Mouse (Mus musculus): ENCODE measurements at regions not wholly inside any gene's neighbourhood (a gene's known extent, or its start where the extent isn't known, plus 50 kb on each side); places are given as distances from the start of the nearest gene placed in this dataset.
"Not testable (repeated sequence)": the region's sequence is repeated elsewhere in the genome, so short reads cannot be mapped to it uniquely, and the experiment has no call there.

GRCm38 (mm10) chr4:75466880-75467327, 188.8 kb upstream of the Dmac1 start:
- DNase-seq (ENCODE audit: low spot score in 2 of 2): peak; percentile 14 to 23

DNA sequence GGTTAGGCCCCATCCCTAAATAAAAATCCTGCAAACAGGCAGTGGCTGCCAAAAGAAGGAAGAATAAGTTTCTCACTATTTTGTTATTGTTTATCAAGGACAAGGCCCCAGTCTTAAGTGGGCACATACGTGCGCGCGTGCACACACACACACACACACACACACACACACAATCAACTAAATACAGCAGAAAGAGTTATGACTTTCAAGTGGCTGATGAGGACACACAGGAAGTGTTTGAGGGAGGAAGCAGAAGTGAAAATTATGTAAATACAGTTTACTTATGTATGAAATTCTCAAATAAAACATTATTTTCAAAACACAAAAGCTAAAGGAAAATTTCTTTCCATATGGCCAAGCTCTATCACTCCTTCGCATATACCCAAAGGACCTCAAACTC, 185.5 kb upstream of the Dmac1 start:
- DNase-seq (ENCODE audit: low spot score in 2 of 2): no peak

GRCm38 (mm10) chr4:75449478-75449877, 171.4 kb upstream of the Dmac1 start:
- no peak for DNase-seq (ENCODE audit: low spot score in 2 of 2)

DNA sequence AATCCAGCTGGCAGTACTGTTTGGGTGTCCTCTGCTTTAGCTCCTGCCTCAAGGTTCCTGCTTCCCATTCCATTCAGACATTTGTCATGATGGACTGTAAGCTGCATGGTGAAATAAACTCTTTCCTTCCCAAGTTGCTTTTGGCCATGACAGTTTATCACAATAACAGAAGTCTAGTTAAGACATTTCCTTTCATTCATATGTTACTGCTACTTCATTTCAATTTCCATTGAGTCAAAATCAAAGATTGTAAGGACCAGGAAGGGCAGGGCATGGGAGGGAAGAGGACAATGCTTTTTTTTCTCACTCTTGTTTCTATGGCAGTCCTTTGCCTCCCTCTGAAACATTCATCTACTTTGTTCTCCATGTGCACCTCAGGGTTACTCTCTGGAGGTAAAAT, 145.2 kb upstream of the Dmac1 start:
- no peak for DNase-seq (ENCODE audit: low spot score in 2 of 2)

DNA sequence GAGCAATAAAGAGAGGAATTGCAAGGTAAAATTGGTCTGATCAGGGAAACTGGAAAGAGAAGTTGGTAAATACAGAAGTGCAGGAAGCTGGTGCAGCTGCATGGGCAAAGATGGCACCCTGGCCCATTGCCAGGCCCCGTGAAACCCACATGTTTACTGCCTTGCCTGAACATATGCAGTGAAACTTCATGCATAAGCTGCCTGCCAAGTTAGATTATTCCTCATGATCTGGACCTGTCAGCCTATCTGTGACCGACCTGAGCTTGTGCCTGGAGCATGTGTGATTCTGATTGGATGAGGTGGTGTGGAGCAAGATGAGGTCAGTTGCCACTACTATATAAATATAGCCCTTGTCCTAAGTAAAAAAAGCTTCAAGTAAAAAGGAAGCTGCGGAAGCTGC, 122.6 kb upstream of the Dmac1 start:
- not testable (repeated sequence) for DNase-seq (ENCODE audit: low spot score in 2 of 2)

DNA sequence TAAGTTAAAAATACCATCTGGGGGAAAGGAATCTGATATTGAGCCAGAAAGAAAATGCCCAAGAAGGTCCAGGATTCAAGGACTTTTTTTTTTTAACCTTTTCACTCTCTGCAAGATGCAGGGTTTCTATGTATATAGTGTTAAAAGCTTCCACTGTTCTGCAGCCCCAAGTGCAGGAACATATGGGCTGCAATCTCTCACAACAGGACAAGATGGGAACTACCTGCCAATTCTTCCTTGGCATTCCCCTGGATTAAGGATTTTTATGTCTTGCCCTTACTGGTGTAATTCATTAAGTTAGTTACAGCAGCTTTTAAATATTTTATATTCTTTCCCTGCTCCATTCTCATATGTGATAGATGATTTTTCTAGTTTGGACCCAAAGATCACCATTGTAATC, 116.9 kb upstream of the Dmac1 start:
- no peak for DNase-seq (ENCODE audit: low spot score in 2 of 2)

DNA sequence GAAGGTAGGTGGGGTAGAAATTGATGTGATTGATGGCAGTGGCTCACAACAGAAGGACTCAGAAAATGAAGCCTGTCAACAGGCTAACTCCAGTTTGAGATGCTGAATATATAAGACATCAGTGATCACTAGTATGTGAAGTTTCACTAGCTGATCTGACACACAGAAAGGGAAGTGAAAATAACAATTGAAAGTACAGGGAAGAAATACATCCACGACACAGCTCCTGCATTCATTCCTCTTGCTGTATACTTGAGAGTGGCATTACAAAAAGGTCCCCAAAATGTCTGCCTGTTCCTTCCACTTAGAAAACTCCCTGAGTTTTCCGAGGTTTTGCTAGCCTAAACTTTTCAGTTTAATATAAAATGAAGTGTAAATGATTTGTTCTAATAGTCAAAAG, 116.2 kb upstream of the Dmac1 start:
- no peak for DNase-seq (ENCODE audit: low spot score in 2 of 2)

DNA sequence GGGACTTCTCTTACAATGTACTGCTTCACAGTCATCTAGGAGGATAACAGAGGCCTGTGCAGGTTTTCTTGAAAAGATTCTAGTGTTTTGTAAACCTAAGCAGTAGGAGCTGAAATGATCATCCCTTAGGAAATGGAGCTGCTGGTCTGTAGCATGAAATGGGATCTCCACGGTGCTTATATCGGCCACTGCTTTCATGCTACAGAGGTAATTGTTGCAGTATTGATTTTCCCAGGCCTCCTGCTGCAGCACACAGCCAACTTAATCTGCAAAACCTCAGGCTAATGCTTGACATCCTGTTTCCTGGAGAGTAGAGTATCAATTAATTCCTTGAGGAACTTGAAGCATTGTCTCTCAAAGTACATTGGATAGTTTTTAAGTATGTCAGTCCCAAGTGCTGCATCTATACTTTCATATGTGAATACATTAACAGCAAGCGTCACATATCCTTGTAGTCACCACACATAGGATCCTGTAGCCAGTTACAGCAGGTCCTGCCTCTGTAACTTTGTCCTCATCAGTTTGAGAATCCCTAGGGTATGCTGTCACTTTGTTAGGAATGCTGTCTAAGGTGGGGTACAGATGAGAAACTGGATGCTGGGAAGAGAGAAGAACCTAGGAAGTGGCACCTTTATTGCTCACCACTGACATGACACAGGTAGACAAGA, 108.3 kb upstream of the Dmac1 start:
- DNase-seq (ENCODE audit: low spot score in 2 of 2): no peak

DNA sequence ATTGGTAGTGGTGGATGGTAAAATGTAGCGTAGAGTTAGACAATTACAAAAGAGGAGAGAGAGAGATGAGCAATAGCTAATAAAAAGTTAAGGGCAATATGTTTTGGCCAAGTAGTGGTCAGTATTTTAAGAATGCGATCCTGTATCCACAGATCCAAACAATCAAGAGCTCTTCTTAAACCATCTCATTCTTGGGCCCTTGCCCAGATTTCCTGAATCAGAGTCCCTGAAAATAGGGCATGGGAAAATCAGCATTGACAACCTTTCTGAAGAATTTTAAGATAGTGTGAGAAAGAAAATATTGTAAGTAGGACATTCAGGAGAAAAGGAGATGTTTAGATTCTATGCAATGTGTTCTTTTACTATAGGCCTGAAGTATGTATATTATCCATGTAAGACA, 81.4 kb upstream of the Dmac1 start:
- DNase-seq (ENCODE audit: low spot score in 2 of 2): peak; percentile 15 to 21

GRCm38 (mm10) chr4:75355621-75356020, 77.5 kb upstream of the Dmac1 start:
- DNase-seq (ENCODE audit: low spot score in 2 of 2): no peak

DNA sequence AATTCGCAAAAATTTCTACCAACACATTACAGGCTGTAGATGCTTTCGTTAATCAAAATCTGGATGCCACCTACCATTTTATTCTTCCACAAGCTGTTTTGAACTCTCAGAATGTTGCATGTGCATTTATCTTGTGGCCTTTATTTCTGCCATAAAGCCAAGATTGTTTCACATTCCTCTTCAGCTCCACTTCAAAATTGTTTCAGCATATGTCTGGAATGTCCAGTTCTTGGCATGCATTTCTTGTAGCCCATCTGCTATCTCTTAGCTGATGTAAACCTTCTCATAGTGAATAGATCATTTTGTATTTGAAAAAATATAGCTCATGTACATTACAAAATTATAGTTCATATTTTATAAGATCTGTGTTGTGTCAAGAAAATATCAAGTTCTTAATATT, 56.4 kb upstream of the Dmac1 start:
- DNase-seq (ENCODE audit: low spot score in 2 of 2): peak in 1 of 2 experiments; percentile 26

DNA sequence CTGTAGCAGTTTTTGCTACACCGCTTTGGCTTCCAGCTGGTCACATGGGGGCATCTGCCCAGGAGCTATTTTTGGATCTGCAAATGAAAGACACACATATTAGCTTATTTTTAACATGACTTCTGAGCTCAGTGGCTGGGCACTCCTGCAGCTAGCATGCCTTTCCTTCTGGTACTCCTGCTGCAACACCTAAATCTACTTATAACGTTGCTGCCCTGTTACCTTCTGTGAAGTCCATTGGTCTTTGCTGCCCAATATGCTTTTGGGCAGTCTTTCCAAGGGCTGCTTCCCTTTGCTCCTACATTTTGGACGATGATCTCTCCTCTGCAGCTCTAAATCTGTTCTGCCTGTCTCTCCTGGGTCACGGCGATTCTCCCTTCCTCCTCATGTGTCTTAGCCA, 54.7 kb upstream of the Dmac1 start:
- no peak for DNase-seq (ENCODE audit: low spot score in 2 of 2)

DNA sequence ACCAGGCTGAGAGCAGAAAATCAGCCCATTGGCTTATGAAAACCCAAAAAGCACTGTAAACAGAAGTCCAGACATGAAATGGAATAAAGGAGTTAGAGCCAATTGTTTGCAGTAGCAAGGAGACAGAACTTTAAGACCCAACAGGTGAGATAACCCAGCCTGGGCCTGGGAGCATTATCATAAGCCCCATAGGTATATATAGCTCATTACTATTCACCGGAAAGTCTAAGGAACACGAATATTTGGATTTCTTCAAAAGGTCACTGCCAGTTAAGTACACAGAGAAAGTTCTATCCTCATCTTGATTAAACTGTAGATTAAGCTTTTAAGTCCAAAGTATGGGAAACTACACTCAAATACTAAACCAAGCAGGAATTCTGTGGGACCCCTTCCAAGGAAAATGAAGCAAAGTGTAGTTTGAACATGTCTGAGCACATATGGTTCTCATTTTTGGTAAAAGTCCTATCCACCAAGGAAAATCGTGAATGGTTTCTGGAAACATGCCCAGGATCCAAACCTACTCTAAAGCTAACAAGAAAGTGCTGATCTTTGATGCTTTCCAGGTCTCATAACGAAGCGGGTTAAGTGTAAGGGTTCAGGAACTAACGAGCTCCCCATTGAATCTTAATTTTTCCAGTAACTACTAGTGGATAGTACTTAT, 51.5 kb upstream of the Dmac1 start:
- DNase-seq (ENCODE audit: low spot score in 2 of 2): peak in 1 of 2 experiments; percentile 25

All from right cerebral cortex, postnatal 10 days (tissue).